Mouse (Mus musculus) left cerebral cortex, adult 18-20 months (tissue): ENCODE results near the gene Dcps. TPM values are rescaled to one million over a fixed set of nuclear protein-coding genes. Genes with fewer than 3 reads are reported as not detected.
"Not testable (repeated sequence)": the region's sequence is repeated elsewhere in the genome, so short reads cannot be mapped to it uniquely, and the experiment has no call there.

Experiments
- DNase-seq, 2 experiments: peaks; one replicate each; pipeline ENCODE4 v3.0.0; 2021 to 2022; ENCODE audit warnings: low spot score in 2 of 2, mixed read lengths in 1 of 2
- total RNA-seq, 2 experiments: library from RNA; stranded (reverse); gene quantifications; 2 replicates each; pipeline ENCODE4 v1.2.3; 2021

Dcps gene
- total RNA-seq, 2 experiments from 2014 or later, result 14.7 to 18.6 TPM

DNA sequence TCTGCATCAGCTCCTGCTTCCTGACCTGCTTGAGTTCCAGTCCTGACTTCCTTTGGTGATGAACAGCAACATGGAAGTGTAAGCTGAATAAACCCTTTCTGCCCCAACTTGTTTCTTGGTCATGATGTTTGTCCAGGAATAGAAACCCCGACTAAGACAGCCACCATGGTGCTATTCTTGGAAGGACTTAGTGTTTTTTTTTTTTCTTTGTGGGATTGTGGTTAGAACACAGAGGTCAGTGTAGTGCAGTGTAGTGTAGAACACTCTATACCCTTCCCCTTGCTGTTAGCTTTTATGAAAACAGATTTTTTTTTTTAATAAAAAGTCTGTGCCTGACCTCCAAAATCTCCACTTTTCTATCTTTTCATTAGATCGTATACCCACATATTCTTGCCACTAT is 7.0 kb upstream of the Dcps start:
- no peak for DNase-seq

DNA sequence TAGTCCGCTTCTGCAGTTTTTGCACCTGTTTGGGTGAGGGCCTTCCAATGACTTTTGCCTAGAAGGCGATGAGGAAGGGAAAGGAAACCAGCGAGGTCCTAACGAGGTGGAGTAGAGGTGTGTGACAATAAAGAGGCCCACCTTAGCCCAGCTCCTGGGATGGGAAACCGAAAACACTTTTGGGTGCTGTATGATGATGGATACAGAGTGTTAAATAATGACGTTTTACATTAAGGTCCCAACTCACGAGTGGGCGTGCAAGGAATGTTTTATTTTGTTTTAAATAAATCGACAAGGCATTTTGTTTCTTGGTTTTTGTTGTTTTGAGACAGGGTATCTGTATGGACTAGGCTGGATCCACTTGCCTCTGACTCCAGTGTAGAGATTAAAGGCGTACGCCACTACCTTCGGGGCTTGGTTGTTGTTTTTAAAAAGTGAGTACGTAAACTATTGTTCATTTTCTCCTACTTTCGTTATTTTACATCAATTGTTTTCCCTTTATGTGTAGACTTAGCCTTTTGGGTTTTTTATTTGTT is 331 bp upstream of the Dcps start:
- no peak for DNase-seq

DNA sequence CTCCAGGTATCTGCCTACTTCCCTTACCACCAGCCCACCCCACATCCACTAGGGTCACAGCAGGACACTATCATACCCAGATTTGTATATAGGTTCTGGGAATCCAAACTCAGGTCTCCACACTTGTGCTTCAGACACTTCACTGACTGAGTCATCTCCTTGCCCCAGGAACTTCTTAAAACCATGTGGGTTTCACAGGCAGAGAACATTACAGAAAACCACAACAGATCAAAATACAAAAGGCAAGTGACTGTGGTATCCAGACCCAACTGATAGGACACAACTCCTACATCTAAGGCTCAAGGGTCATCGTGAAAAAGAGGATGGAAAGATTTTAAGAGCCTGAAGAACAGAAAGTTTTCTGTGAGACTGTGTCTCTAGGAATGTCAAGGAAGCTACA is 2.5 kb downstream of the Dcps start:
- DNase-seq, result no peak

DNA sequence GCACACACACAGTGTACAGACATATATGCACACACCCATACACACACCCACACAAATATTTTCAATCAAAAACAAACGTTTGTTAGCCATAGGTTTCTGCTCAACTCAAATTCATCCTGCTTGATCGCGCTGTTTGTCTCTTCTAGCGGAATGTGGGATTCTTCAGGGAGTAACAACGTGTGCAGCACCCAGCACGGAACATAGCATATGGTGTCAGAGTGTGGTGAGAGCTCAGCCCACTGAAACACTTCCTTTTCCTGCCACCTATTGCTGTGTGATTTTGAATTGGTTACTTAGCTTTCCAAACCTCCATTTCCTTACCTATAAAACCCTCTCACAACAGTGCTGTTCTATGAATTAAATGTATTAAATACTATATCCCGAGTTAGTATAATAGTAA is 5.8 kb downstream of the Dcps start:
- DNase-seq, result no peak

DNA sequence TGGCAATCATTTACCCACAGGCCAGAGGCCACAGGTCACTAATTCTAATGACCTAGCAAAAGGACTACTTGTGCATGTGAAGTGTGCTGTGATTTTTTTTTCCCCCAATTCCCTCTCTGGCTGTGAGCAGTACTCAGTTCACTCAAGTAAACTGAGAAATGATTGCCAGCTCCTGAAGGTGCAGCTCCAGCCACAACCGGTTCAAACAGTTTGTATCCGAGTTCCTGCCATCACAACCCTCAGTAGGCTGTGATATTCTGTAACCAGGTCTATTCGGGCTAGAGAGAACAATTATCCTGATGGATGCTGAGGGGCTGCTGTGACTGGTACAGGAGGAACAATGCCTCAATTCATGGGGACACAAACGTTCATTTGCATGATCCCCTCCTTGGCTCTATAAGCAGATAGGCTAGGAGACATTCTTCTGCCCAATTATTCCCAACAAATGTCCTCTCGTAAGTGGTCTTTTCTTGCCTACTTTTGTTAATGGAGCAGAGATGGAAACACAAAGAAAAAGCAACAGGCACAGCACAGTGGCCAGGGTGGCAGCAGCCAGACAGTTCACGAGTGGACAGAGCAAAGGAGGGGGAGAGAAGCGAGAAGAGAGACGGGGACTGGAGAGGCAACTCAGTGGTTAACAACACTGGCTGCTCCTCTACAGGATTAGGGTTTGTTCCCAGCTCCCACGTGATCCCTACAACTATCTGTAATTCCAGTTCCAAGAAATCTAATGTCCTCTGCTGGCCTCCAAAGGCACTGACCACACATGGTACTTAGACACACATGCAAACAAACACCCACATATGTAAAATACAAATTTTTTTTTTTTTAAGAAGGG is 8.8 kb downstream of the Dcps start:
- DNase-seq, result no peak

DNA sequence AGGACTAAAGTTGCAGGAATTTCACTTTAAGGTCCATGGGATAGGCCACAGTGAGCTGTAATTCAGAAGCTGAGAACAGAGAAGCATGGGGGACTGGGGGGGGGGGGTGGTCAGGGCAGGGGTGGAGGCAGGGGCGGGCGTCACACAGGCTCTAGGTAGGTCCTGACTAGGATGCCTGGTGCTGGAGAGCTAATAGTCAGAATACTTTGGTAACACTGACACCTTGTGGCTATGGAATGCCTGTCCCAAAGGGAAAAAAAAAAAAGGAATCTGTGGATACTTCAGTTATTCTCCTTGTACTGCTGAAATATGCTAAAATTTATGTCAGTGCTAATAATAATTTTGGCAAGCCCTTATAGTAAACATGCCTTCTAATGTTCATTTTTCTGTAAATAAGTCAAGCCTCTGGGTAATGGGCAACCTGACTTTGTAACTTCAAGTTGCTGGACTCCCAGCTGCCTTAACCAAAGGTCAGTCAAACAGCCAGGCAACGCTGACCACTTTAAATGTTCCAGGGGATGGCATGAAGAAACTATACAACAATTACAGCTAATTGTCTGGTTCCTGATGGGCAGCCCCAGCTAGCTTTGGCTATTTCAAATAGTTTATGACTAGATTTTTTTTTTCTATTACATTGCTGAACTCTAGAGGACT is 9.6 kb downstream of the Dcps start:
- no peak for DNase-seq

DNA sequence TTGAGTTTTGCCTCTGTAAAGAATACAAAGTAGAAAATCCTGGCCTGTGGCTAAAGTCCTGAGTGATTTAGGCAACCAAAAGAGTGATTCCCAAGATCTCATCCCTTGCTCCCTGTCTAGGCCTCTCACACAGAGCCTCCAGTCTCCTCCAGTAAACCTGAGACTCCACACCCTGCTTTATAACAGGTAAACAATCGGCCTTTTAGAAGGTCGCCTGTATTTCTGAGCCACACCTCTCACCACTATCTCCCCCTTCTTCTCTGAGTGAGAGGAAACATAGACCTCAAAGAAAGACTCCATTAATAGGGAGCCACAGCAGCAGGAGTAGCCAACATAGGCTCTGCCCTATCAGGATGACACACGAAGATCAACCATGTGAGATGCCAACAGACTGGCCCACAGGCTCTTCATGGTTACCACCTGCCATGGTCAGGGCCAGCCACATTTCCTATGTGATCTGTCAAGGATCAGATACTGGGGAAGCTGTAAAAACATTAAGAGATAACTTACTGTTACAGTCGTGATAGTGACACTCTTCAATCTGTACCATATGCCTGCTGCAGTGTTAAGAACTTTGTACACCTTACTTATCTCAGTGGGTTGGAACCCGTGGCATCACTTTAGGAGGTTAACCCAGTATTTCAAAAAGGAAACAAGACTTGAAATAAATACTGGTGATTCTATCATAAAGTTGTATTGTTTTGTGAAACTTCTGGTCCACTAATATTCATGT is 11.6 kb downstream of the Dcps start:
- no peak for DNase-seq

DNA sequence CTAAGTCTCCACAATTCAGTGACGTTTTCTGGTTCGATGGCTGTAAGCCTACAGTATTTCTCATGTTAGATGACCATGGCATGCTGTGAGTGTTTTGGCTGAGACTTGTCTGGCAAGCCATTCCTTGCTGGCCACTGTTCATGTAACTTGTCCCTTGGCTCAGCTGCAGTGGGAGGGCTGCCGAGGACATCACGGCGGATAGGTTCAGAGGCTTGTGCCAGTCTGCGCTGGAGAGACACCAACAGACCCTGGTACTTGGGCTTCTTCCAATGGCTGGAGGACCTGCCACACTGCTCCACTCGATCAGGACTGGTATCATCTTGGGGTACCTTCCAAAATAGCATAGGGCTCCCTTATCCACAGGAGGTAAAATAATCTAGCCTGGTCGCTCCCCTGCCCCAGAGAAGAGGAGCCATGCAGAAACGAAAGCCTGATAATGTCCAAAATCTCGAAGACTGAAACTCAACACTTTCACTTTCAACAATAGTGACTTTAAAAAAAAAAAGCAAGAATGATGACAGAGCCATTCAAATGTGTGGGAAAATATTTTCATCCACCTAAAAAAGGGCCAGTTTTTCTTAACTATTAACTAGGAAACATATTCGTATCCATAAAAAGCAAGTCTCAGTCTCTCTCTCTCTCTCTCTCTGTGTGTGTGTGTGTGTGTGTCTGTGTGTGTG is 12.7 kb downstream of the Dcps start:
- peak in 1 of 2 experiments; percentile 15 for DNase-seq

DNA sequence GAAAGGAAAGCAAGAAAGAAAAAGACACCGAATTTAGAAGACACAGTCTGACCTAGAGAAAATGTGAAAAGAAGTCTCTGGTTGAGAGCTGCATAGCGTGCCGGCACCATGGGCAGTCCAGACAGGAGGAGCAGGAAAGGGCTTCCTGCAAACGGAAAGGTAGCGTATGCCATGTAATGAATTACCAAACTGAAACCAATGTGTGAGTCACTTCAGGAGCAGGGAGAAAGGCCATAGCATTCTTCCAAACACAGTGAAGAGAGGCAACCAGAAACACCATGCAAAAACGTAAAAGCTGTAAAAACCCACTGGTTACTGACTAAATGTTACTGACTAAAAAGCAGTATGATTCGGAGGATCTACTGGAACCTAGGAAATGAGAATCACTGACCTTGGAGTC is 14.1 kb downstream of the Dcps start:
- no peak for DNase-seq

DNA sequence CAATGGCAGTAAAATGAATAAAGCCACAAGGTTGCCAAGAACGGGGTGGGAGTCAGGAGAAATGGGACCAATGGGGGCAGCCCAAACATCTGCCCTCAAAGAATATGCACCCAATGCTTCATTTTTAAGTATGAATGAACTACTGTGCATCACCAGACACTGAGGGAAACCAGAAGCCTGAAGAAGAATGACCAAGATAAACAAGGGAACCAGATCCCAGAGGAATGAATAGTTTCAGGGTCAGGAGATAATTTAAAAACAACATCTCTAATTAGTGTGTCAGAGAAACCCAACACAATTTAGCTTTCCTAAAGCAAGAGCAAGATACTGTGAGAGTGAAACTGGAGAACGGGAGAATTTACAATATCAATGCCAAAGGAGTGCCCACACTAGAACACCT is 15.2 kb downstream of the Dcps start:
- DNase-seq, result no peak

DNA sequence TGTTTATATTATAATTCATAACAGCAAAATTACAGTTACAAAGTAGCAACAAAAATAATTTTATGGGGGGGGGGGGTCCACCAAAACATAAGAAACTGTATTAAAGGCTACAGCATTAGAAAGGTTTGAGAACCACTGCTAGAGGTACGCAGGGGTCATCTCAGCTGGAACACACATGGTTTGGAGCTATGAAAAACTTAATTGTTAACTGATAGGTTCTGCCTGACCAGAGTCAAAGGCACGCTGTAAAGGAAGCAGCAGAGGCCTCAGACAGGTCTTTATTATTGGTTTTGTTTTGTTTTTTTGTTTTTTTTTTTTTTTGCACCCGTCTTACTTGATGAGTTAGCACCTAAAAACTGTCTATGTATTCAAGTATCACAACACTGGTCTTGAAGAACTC is 17.4 kb downstream of the Dcps start:
- no peak for DNase-seq

DNA sequence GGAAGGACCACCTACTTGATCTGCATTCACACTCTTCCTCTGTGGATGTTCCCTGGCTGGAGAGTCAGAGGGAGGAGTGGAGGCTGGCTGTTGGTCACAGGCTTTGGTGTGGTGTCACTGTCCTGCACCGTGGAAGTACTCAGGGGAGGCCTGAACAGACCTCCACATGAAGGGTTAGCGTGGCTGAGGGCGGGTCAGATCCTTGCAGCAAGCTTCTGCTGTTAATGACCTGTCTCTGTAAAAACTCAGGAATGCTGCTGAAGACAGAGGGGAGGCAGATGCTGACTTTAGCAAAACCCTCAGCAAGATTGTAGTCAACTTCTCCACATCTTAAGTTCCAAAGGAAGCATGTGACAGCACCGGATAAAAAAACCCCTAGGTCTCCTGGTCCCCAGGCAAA is 19.0 kb downstream of the Dcps start:
- DNase-seq, result no peak

DNA sequence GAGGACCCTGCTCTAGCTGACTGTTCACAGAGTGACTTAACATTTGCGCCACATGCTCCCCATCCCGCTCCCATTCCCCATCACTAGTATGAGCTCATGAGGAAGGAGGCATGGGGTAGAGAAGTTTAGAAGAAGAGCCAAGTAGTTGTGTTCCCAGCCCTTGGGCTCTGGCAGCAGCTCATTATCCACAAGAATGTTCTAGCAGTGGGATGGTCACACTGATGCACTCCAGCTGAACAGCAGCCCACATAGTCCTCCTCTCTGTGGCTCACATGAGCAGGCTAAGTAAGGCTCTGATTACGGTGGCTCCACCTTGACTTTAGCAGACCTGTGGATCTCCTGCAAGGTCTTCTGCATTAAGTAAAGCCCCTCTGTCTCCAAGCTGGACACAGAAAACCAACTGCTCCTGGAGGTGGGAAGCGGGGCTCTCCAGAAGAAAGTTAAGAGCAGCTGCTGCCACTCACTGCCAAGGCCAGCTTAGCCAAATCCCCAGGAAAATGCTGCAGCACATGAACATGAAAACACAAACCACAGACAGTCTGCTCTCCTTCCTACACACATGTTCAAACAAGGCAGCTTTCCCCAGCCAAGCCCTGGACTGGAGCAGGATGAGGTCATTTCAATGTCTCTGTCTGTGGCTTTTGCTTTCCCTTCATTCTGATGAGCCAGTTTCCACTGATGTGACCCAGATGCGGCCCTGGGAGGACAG is 19.7 kb downstream of the Dcps start:
- DNase-seq, result peak; percentile 17 to 35

DNA sequence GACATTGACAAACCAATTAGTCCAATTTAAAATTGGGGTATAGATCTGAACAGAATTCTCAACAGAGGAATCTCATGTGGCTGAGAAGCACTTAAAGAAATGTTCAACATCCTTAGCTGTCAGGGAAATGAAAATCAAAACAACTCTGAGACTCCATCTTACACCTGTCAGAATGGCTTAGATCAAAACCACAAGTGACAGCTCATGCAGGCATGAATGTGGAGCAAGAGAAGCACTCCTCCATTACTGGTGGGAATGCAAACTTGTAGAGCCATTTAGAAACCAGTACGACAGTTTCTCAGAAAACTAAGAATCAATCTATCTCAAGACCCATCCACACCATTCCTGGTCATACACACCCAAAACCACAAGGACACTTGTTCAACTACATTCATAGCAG is 22.9 kb downstream of the Dcps start:
- no peak for DNase-seq

DNA sequence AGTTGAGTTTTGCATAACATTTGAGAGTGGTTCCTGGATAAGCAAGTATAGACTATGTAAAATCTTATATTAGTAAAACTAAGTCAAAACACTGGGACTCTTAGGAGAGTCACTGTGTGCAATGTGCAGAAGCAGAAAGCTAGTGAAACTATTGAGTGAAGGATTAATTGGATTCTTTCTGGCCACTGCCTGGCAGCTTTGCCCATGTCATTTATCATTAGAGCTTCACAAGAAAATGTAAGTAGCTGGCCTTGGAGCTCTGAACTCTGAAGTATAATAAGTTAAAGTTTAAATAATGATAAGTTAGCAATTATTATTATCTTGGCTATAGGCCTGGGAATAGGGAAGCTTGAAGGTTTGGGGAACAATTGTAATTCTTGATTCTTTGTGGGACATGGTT is 27.0 kb downstream of the Dcps start:
- DNase-seq, result not testable (repeated sequence)

DNA sequence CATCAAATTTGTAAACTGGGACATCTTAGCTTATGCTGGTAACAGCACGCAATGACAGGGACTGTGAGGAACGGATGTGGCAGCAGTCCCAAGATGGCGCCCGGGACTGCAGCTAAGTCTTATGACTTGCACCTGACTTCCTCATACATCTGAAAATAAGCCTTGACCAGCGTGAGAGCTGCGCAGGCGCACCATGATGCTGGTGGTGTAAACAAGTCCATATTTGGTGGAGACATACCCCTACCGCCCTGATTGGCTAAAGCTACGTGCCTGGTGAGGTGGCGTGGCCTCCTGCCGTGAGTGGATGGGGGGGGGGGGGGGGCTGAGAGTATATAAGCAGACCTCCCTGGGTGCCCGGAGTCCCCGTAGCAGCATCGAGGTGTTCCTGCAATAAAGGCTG is 28.6 kb downstream of the Dcps start:
- not testable (repeated sequence) for DNase-seq

DNA sequence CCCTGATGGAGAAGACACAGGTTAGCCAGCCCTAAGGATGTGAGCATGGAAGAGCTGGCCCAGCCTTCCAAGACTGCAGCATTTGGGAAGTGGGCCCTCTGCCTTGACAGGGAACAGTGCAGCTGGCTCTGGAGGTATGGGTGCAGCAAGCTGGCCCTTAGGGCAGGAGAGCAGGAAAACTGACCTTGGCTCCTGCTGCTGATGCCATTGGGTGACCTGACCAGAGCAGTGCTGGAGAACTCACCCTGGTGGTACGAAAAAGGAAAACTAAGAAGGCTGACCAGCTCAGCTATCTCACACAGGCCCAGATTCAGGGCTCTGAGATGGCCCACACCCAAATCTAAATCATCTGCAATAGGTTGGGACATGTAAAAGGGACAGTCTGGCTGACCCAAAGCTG is 30.0 kb downstream of the Dcps start:
- DNase-seq, result no peak

DNA sequence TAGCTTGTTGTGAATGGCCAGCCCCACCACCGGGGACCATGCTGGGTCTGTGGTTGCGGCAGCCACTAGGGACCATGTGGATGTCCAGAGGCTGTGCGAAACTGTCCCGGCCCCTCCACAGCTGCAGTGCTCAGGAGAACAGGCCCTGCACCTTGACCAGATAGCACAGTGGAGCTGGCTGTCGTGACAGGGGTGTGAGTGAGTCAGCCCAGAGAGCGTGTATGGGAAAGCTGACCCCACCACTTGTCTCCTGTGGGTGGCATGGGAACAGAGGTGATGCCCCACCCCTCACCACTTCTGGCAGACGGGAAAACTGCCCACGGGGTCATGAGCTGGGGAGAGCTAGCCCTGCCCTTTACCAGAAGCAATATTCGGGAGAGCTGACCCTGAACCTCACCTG is 30.7 kb downstream of the Dcps start:
- no peak for DNase-seq

DNA sequence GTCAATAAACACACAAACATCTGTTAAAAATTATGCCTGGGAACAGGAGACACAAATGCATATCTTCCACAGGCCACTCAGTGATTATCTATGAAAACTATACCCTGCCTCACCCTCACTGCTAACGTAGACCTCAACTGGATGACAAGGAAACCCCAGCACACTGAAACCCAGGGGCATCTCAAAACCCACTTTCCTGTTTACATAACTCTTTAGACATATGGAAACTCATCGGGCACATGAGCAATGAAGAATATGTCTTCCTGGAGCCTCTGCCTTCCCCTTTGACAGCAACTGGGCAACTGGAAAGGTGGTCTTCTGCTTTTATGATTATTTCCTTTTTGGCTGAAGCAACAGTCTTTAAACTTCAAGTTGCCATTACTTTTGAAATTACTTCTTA is 33.6 kb downstream of the Dcps start:
- DNase-seq, result no peak

DNA sequence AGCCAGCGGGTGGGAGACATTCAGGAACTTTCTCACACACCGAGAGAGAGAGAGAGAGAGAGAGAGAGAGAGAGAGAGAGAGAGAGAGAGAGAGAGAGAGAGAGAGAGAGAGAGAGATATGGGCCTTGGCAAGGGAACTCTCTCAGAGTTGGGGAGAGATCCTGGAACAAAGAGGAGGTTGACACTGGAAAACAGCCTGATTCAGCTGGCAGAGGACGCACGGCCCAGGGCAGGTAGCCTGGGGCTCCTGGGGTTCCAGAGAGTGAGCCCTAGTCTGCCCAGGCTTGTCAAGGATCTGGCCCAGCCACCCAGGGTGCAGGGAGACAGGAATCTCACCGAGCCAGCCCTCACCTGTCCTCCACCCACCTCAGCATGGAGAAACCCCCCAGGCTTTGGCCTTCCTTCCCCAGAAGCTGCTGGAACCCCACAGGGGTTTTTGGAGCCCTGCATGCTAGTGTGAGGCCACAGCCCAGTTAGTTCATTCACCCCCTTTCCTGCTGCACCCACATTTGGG is 36.6 kb downstream of the Dcps start:
- no peak for DNase-seq

DNA sequence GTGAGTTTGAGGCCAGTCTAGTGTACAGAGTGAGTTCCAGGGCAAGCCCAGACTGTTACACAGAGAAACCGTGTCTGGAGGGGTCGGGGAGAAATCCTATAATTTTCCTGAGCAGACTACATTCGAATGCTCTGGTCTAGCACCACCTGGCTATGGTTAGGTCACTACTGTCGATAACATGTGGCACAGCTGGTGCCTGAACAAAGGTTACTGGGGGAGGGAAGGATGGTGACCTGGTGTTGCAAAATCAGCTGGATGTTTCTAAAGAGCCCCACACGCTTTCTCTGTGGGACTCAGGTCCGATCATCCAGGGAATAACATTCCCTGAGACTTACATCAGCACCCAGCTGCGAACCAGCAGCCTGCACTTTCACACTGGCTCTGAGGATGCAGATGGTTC is 37.8 kb downstream of the Dcps start:
- DNase-seq, result no peak
